Mouse (Mus musculus): ENCODE results near the gene Plod2. TPM values are rescaled to one million over a fixed set of nuclear protein-coding genes. Genes with fewer than 3 reads are reported as not detected.
A peak's percentile ranks its signal among the peaks of the same experiment; 100 is the strongest.

Gene Plod2
- polyA plus RNA-seq, 1 experiment: 14.8 TPM

GRCm38 (mm10) chr9:92617376-92617775, 75.4 kb downstream of the Plod2 start:
- no peaks in the 10 kb centered on the region for H3K27me3 ChIP-seq (ENCODE audit: control insufficient read depth, insufficient read depth, insufficient read length)
- no peak overlapping the region for H3ac ChIP-seq (ENCODE audit: control insufficient read depth, insufficient read length, low read depth)
- no peaks in the 10 kb centered on the region for H3K36me3 ChIP-seq (ENCODE audit: control insufficient read depth, insufficient read depth)
- H3K79me3 ChIP-seq (ENCODE audit: low read depth): no peaks in the 10 kb centered on the region
- no peaks in the 10 kb centered on the region for H3K79me2 ChIP-seq (ENCODE audit: control insufficient read depth, insufficient read depth)
- TF ChIP-seq MAX (IDR thresholded peaks at IDR 0.05): no peak
- TF ChIP-seq MYOD1 (IDR thresholded peaks at IDR 0.05; ENCODE audit: control insufficient read depth, insufficient read length, low read depth): no peak
- no peak for TF ChIP-seq MYOG (IDR thresholded peaks at IDR 0.05; ENCODE audit: control insufficient read depth, extremely low read depth, insufficient read length)
- TF ChIP-seq FOSL1 (IDR thresholded peaks at IDR 0.05; ENCODE audit: insufficient read depth, low read length, poor library complexity, severe bottlenecking): no peak
- TF ChIP-seq USF1 (IDR thresholded peaks at IDR 0.05; ENCODE audit: low read depth): no peak
- no peak for TF ChIP-seq CEBPB (IDR thresholded peaks at IDR 0.05; ENCODE audit: low read depth)
- no peak for TF ChIP-seq CTCF (IDR thresholded peaks at IDR 0.05; ENCODE audit: control insufficient read depth, insufficient read depth, insufficient read length)
- no peak overlapping the region for H3K4me3 ChIP-seq (ENCODE audit: insufficient read depth, poor library complexity, severe bottlenecking)

GRCm38 (mm10) chr9:92620088-92620487, 78.1 kb downstream of the Plod2 start:
- Histone ChIP-seq H3K79me2 (ENCODE audit: control insufficient read depth, insufficient read depth) (no peaks in the 10 kb centered on the region), H3K36me3 (ENCODE audit: control insufficient read depth, insufficient read depth) (no peaks in the 10 kb centered on the region), H3K79me3 (ENCODE audit: low read depth) (no peaks in the 10 kb centered on the region), H3K4me3 (ENCODE audit: insufficient read depth, poor library complexity, severe bottlenecking) (no peak overlapping the region), H3K27me3 (ENCODE audit: control insufficient read depth, insufficient read depth, insufficient read length) (no peaks in the 10 kb centered on the region), H3ac (ENCODE audit: control insufficient read depth, insufficient read length, low read depth) (no peak overlapping the region)
- no peak for TF ChIP-seq FOSL1 (IDR thresholded peaks at IDR 0.05; ENCODE audit: insufficient read depth, low read length, poor library complexity, severe bottlenecking)
- no peak for TF ChIP-seq CTCF (IDR thresholded peaks at IDR 0.05; ENCODE audit: control insufficient read depth, insufficient read depth, insufficient read length)
- no peak for TF ChIP-seq MAX (IDR thresholded peaks at IDR 0.05)
- no peak for TF ChIP-seq MYOG (IDR thresholded peaks at IDR 0.05; ENCODE audit: control insufficient read depth, extremely low read depth, insufficient read length)
- no peak for TF ChIP-seq CEBPB (IDR thresholded peaks at IDR 0.05; ENCODE audit: low read depth)
- TF ChIP-seq USF1 (IDR thresholded peaks at IDR 0.05; ENCODE audit: low read depth): no peak
- no peak for TF ChIP-seq MYOD1 (IDR thresholded peaks at IDR 0.05; ENCODE audit: control insufficient read depth, insufficient read length, low read depth)

- H3K36me3 ChIP-seq (ENCODE audit: control insufficient read depth, insufficient read depth): no peaks in the 10 kb centered on the region
- no peak overlapping the region for H3K4me3 ChIP-seq (ENCODE audit: insufficient read depth, poor library complexity, severe bottlenecking)
- H3K79me2 ChIP-seq (ENCODE audit: control insufficient read depth, insufficient read depth): no peaks in the 10 kb centered on the region
- H3K79me3 ChIP-seq (ENCODE audit: low read depth): no peaks in the 10 kb centered on the region
- H3ac ChIP-seq (ENCODE audit: control insufficient read depth, insufficient read length, low read depth): no peak overlapping the region
- no peaks in the 10 kb centered on the region for H3K27me3 ChIP-seq (ENCODE audit: control insufficient read depth, insufficient read depth, insufficient read length)
- TF ChIP-seq USF1 (IDR thresholded peaks at IDR 0.05; ENCODE audit: low read depth) (no peak), MYOG (IDR thresholded peaks at IDR 0.05; ENCODE audit: control insufficient read depth, extremely low read depth, insufficient read length) (no peak), FOSL1 (IDR thresholded peaks at IDR 0.05; ENCODE audit: insufficient read depth, low read length, poor library complexity, severe bottlenecking) (no peak), CTCF (IDR thresholded peaks at IDR 0.05; ENCODE audit: control insufficient read depth, insufficient read depth, insufficient read length) (no peak), CEBPB (IDR thresholded peaks at IDR 0.05; ENCODE audit: low read depth) (no peak), MAX (IDR thresholded peaks at IDR 0.05) (no peak), MYOD1 (IDR thresholded peaks at IDR 0.05; ENCODE audit: control insufficient read depth, insufficient read length, low read depth) (peak; percentile 6)
Measured at GRCm38 (mm10) chr9:92621246-92621645, 79.2 kb downstream of the Plod2 start.

GRCm38 (mm10) chr9:92621878-92622282, 79.9 kb downstream of the Plod2 start:
- no peak overlapping the region for H3ac ChIP-seq (ENCODE audit: control insufficient read depth, insufficient read length, low read depth)
- H3K36me3 ChIP-seq (ENCODE audit: control insufficient read depth, insufficient read depth): no peaks in the 10 kb centered on the region
- no peaks in the 10 kb centered on the region for H3K79me3 ChIP-seq (ENCODE audit: low read depth)
- H3K79me2 ChIP-seq (ENCODE audit: control insufficient read depth, insufficient read depth): no peaks in the 10 kb centered on the region
- no peak overlapping the region for H3K4me3 ChIP-seq (ENCODE audit: insufficient read depth, poor library complexity, severe bottlenecking)
- TF ChIP-seq MYOG (IDR thresholded peaks at IDR 0.05; ENCODE audit: control insufficient read depth, extremely low read depth, insufficient read length) (no peak), MYOD1 (IDR thresholded peaks at IDR 0.05; ENCODE audit: control insufficient read depth, insufficient read length, low read depth) (peak; percentile 92)
- no peaks in the 10 kb centered on the region for H3K27me3 ChIP-seq (ENCODE audit: control insufficient read depth, insufficient read depth, insufficient read length)

- Histone ChIP-seq H3K79me3 (ENCODE audit: low read depth) (no peaks in the 10 kb centered on the region), H3K27me3 (ENCODE audit: control insufficient read depth, insufficient read depth, insufficient read length) (no peaks in the 10 kb centered on the region), H3ac (ENCODE audit: control insufficient read depth, insufficient read length, low read depth) (no peak overlapping the region), H3K79me2 (ENCODE audit: control insufficient read depth, insufficient read depth) (no peaks in the 10 kb centered on the region), H3K4me3 (ENCODE audit: insufficient read depth, poor library complexity, severe bottlenecking) (no peak overlapping the region), H3K36me3 (ENCODE audit: control insufficient read depth, insufficient read depth) (no peaks in the 10 kb centered on the region)
- no peak for TF ChIP-seq MYOG (IDR thresholded peaks at IDR 0.05; ENCODE audit: control insufficient read depth, extremely low read depth, insufficient read length)
- TF ChIP-seq MYOD1 (IDR thresholded peaks at IDR 0.05; ENCODE audit: control insufficient read depth, insufficient read length, low read depth): no peak
- TF ChIP-seq CTCF (IDR thresholded peaks at IDR 0.05; ENCODE audit: control insufficient read depth, insufficient read depth, insufficient read length): no peak
- TF ChIP-seq CEBPB (IDR thresholded peaks at IDR 0.05; ENCODE audit: low read depth): no peak
Measured at GRCm38 (mm10) chr9:92634792-92635191, 92.8 kb downstream of the Plod2 start.

- no peaks in the 10 kb centered on the region for H3K27me3 ChIP-seq (ENCODE audit: control insufficient read depth, insufficient read depth, insufficient read length)
- H3K79me2 ChIP-seq (ENCODE audit: control insufficient read depth, insufficient read depth): no peaks in the 10 kb centered on the region
- no peak overlapping the region for H3K4me3 ChIP-seq (ENCODE audit: insufficient read depth, poor library complexity, severe bottlenecking)
- TF ChIP-seq FOSL1 (IDR thresholded peaks at IDR 0.05; ENCODE audit: insufficient read depth, low read length, poor library complexity, severe bottlenecking): no peak
- peak; percentile 37 for TF ChIP-seq MYOD1 (IDR thresholded peaks at IDR 0.05; ENCODE audit: control insufficient read depth, insufficient read length, low read depth)
- no peaks in the 10 kb centered on the region for H3K36me3 ChIP-seq (ENCODE audit: control insufficient read depth, insufficient read depth)
- no peak overlapping the region for H3ac ChIP-seq (ENCODE audit: control insufficient read depth, insufficient read length, low read depth)
- no peaks in the 10 kb centered on the region for H3K79me3 ChIP-seq (ENCODE audit: low read depth)
Measured at GRCm38 (mm10) chr9:92639200-92639897, 97.3 kb downstream of the Plod2 start.

All from C2C12 (cell line).